Mouse (Mus musculus): Measurements from ENCODE around the gene Gm10309. TPM values are rescaled to one million over a fixed set of nuclear protein-coding genes. Genes with fewer than 3 reads are reported as not detected.
A peak's percentile ranks its signal among the peaks of the same experiment; 100 is the strongest.

The Gm10309 gene
- polyA plus RNA-seq, 1 experiment from 2014 or later, result 0.44 TPM

- no peaks in the 10 kb centered on the region for H3K9me3 ChIP-seq
- H3K9ac ChIP-seq, result no peak overlapping the region
- no peak overlapping the region for H3K4me3 ChIP-seq
- 74% methylated on average over 4 of the region's 4 CpGs for WGBS
- peaks cover 15% of the 10 kb centered on the region for H3K4me1 ChIP-seq
- no peaks in the 10 kb centered on the region for H3K27me3 ChIP-seq
- no peak overlapping the region for H3K27ac ChIP-seq
- H3K36me3 ChIP-seq, result no peaks in the 10 kb centered on the region
- no peak overlapping the region for H3K4me2 ChIP-seq
- no peak for ATAC-seq (ENCODE audit: insufficient number of reproducible peaks, insufficient read depth, low FRiP score, low TSS enrichment, low read depth)
Measured at GRCm38 (mm10) chr17:86529411-86529810, 24.4 kb upstream of the Gm10309 start.

- Histone ChIP-seq H3K27me3 (no peaks in the 10 kb centered on the region), H3K4me2 (no peak overlapping the region), H3K36me3 (no peaks in the 10 kb centered on the region), H3K27ac (no peak overlapping the region), H3K4me1 (peaks cover 15% of the 10 kb centered on the region), H3K4me3 (no peak overlapping the region), H3K9me3 (no peaks in the 10 kb centered on the region), H3K9ac (no peak overlapping the region)
- 88% methylated on average over 10 of the region's 10 CpGs for WGBS
- ATAC-seq (ENCODE audit: insufficient number of reproducible peaks, insufficient read depth, low FRiP score, low TSS enrichment, low read depth), result no peak
Measured at GRCm38 (mm10) chr17:86529003-86529402, 24.0 kb upstream of the Gm10309 start.

GRCm38 (mm10) chr17:86527298-86527697 lies 22.3 kb upstream of the Gm10309 start:
- peaks cover 9% of the 10 kb centered on the region for H3K4me1 ChIP-seq
- H3K9me3 ChIP-seq, result no peaks in the 10 kb centered on the region
- H3K27me3 ChIP-seq, result no peaks in the 10 kb centered on the region
- H3K4me2 ChIP-seq, result no peak overlapping the region
- no peak overlapping the region for H3K4me3 ChIP-seq
- H3K9ac ChIP-seq, result no peak overlapping the region
- no peaks in the 10 kb centered on the region for H3K36me3 ChIP-seq
- 87% methylated on average over 5 of the region's 5 CpGs for WGBS
- no peak for ATAC-seq (ENCODE audit: insufficient number of reproducible peaks, insufficient read depth, low FRiP score, low TSS enrichment, low read depth)
- H3K27ac ChIP-seq, result no peak overlapping the region

- 62% methylated on average over 7 of the region's 7 CpGs for WGBS
- Histone ChIP-seq H3K27ac (no peak overlapping the region), H3K4me2 (no peak overlapping the region), H3K36me3 (no peaks in the 10 kb centered on the region), H3K9me3 (no peaks in the 10 kb centered on the region), H3K9ac (no peak overlapping the region), H3K4me1 (0 out of 2 replicates have a peak, but pooled peaks cover 4% of the 10 kb centered on the region), H3K27me3 (no peaks in the 10 kb centered on the region), H3K4me3 (no peak overlapping the region)
- ATAC-seq (ENCODE audit: insufficient number of reproducible peaks, insufficient read depth, low FRiP score, low TSS enrichment, low read depth), result peak; percentile 72; the same call in 1 of the 2 replicates
Measured at GRCm38 (mm10) chr17:86526016-86526415, 21.0 kb upstream of the Gm10309 start.

GRCm38 (mm10) chr17:86525075-86525474 lies 20.0 kb upstream of the Gm10309 start:
- Histone ChIP-seq H3K27ac (no peak overlapping the region), H3K4me3 (no peak overlapping the region), H3K4me1 (no peaks in the 10 kb centered on the region), H3K36me3 (no peaks in the 10 kb centered on the region), H3K4me2 (no peak overlapping the region), H3K27me3 (no peaks in the 10 kb centered on the region), H3K9ac (no peak overlapping the region), H3K9me3 (no peaks in the 10 kb centered on the region)
- no peak for ATAC-seq (ENCODE audit: insufficient number of reproducible peaks, insufficient read depth, low FRiP score, low TSS enrichment, low read depth)
- 93% methylated on average over 2 of the region's 2 CpGs for WGBS

GRCm38 (mm10) chr17:86523843-86524242 lies 18.8 kb upstream of the Gm10309 start:
- Histone ChIP-seq H3K27ac (no peak overlapping the region), H3K4me3 (no peak overlapping the region), H3K9me3 (no peaks in the 10 kb centered on the region), H3K4me1 (no peaks in the 10 kb centered on the region), H3K27me3 (no peaks in the 10 kb centered on the region), H3K9ac (no peak overlapping the region), H3K36me3 (no peaks in the 10 kb centered on the region), H3K4me2 (no peak overlapping the region)
- no peak for ATAC-seq (ENCODE audit: insufficient number of reproducible peaks, insufficient read depth, low FRiP score, low TSS enrichment, low read depth)
- WGBS, result 90% methylated on average over 10 of the region's 10 CpGs

GRCm38 (mm10) chr17:86523374-86523773 lies 18.3 kb upstream of the Gm10309 start:
- Histone ChIP-seq H3K4me1 (no peaks in the 10 kb centered on the region), H3K36me3 (no peaks in the 10 kb centered on the region), H3K4me2 (no peak overlapping the region), H3K9ac (no peak overlapping the region), H3K27me3 (no peaks in the 10 kb centered on the region), H3K4me3 (no peak overlapping the region), H3K9me3 (no peaks in the 10 kb centered on the region), H3K27ac (no peak overlapping the region)
- WGBS, result 55% methylated on average over 3 of the region's 3 CpGs
- no peak for ATAC-seq (ENCODE audit: insufficient number of reproducible peaks, insufficient read depth, low FRiP score, low TSS enrichment, low read depth)

GRCm38 (mm10) chr17:86522649-86523048 lies 17.6 kb upstream of the Gm10309 start:
- no peak overlapping the region for H3K27ac ChIP-seq
- no peak overlapping the region for H3K9ac ChIP-seq
- WGBS, result 93% methylated on average over 5 of the region's 5 CpGs
- no peaks in the 10 kb centered on the region for H3K4me1 ChIP-seq
- no peak overlapping the region for H3K4me2 ChIP-seq
- no peak for ATAC-seq (ENCODE audit: insufficient number of reproducible peaks, insufficient read depth, low FRiP score, low TSS enrichment, low read depth)
- no peaks in the 10 kb centered on the region for H3K27me3 ChIP-seq
- H3K36me3 ChIP-seq, result no peaks in the 10 kb centered on the region
- H3K9me3 ChIP-seq, result no peaks in the 10 kb centered on the region
- H3K4me3 ChIP-seq, result no peak overlapping the region

GRCm38 (mm10) chr17:86521252-86521651 lies 16.2 kb upstream of the Gm10309 start:
- no peaks in the 10 kb centered on the region for H3K36me3 ChIP-seq
- H3K9ac ChIP-seq, result no peak overlapping the region
- H3K9me3 ChIP-seq, result no peaks in the 10 kb centered on the region
- ATAC-seq (ENCODE audit: insufficient number of reproducible peaks, insufficient read depth, low FRiP score, low TSS enrichment, low read depth), result no peak
- no peaks in the 10 kb centered on the region for H3K27me3 ChIP-seq
- H3K4me3 ChIP-seq, result no peak overlapping the region
- no peak overlapping the region for H3K4me2 ChIP-seq
- no peak overlapping the region for H3K27ac ChIP-seq
- WGBS, result 91% methylated on average over 11 of the region's 11 CpGs
- H3K4me1 ChIP-seq, result no peaks in the 10 kb centered on the region

- no peak for ATAC-seq (ENCODE audit: insufficient number of reproducible peaks, insufficient read depth, low FRiP score, low TSS enrichment, low read depth)
- no peak overlapping the region for H3K4me3 ChIP-seq
- no peaks in the 10 kb centered on the region for H3K36me3 ChIP-seq
- no peak overlapping the region for H3K27ac ChIP-seq
- H3K4me1 ChIP-seq, result peaks cover 5% of the 10 kb centered on the region
- H3K27me3 ChIP-seq, result no peaks in the 10 kb centered on the region
- 81% methylated on average over 7 of the region's 7 CpGs for WGBS
- H3K9ac ChIP-seq, result no peak overlapping the region
- no peak overlapping the region for H3K4me2 ChIP-seq
- no peaks in the 10 kb centered on the region for H3K9me3 ChIP-seq
Measured at GRCm38 (mm10) chr17:86518604-86519003, 13.6 kb upstream of the Gm10309 start.

- 90% methylated on average over 5 of the region's 5 CpGs for WGBS
- no peak overlapping the region for H3K4me2 ChIP-seq
- H3K4me1 ChIP-seq, result peaks cover 9% of the 10 kb centered on the region
- H3K4me3 ChIP-seq, result no peak overlapping the region
- ATAC-seq (ENCODE audit: insufficient number of reproducible peaks, insufficient read depth, low FRiP score, low TSS enrichment, low read depth), result no peak
- H3K9ac ChIP-seq, result no peak overlapping the region
- H3K36me3 ChIP-seq, result no peaks in the 10 kb centered on the region
- H3K9me3 ChIP-seq, result no peaks in the 10 kb centered on the region
- H3K27me3 ChIP-seq, result no peaks in the 10 kb centered on the region
- H3K27ac ChIP-seq, result no peak overlapping the region
Measured at GRCm38 (mm10) chr17:86516630-86517029, 11.6 kb upstream of the Gm10309 start.

GRCm38 (mm10) chr17:86514974-86515620 lies 10.1 kb upstream of the Gm10309 start:
- WGBS, result 72% methylated on average over 13 of the region's 13 CpGs
- Histone ChIP-seq H3K4me3 (no peak overlapping the region), H3K36me3 (no peaks in the 10 kb centered on the region), H3K4me1 (peaks cover 12% of the 10 kb centered on the region), H3K27me3 (no peaks in the 10 kb centered on the region), H3K4me2 (no peak overlapping the region), H3K9ac (no peak overlapping the region), H3K9me3 (no peaks in the 10 kb centered on the region), H3K27ac (peak overlapping the region; percentile 28; the same call in 1 of the 2 replicates)
- no peak for ATAC-seq (ENCODE audit: insufficient number of reproducible peaks, insufficient read depth, low FRiP score, low TSS enrichment, low read depth)

Measured in embryonic facial prominence, embryonic 13.5 days (tissue).